Mouse (Mus musculus): ENCODE measurements at regions not wholly inside any gene's neighbourhood (a gene's known extent, or its start where the extent isn't known, plus 50 kb on each side); places are given as distances from the start of the nearest gene placed in this dataset.
"Not testable (repeated sequence)": the region's sequence is repeated elsewhere in the genome, so short reads cannot be mapped to it uniquely, and the experiment has no call there.

DNA sequence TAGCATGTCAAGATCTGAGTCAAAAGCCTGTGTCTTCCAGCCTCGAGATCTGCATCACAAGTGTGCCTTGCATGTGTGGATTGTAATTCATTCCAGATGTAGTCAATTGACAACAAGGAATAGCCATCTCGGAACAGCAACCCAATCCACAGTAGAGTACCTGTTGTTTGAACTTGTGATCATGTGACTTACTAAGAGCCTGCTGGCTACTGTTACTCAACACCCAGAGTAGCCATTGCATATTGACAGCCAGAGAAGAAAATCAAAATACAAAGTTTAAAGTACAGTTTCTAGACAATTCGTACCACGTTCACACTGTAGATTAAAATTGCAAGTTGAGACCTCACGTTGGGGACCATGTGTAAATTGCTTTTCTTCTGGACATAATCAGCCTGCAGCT is 83.1 kb upstream of the Enpep start:
- ATAC-seq (ENCODE audit: insufficient number of reproducible peaks, low FRiP score, low TSS enrichment, low read depth): no peak
- Histone ChIP-seq H3K4me2 (replicated peaks) (no peak overlapping the region), H3K4me1 (peaks cover 5% of the 10 kb centered on the region; the same call in 1 of the 2 replicates), H3K4me3 (replicated peaks) (no peak overlapping the region), H3K27ac (replicated peaks) (no peak overlapping the region), H3K36me3 (no peaks in the 10 kb centered on the region), H3K9ac (no peak overlapping the region), H3K27me3 (no peaks in the 10 kb centered on the region), H3K9me3 (replicated peaks) (no peaks in the 10 kb centered on the region)
- 59% methylated on average over 5 of the region's 5 CpGs for WGBS

DNA sequence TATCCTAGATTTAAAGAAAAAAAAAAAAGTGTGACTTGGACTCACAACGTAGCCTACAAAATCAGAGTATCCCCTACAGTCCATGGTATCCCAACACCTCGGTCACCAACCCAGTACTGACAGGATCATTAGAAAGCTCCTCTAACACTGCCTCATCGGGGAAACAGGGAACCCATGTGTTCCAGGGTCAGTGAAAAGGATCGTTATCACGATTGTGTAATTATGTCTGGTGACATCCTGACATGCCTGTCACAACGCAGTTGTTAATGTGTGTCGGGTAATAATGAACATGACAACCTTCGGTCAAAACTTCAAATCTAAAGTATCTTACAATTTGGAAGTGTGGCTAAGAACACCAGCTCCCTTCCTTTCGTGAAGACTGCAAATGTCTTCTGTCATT is 83.8 kb upstream of the Enpep start:
- Histone ChIP-seq H3K27ac (replicated peaks) (no peak overlapping the region), H3K27me3 (no peaks in the 10 kb centered on the region), H3K4me2 (replicated peaks) (no peak overlapping the region), H3K9me3 (replicated peaks) (no peaks in the 10 kb centered on the region), H3K4me1 (peaks cover 5% of the 10 kb centered on the region; the same call in 1 of the 2 replicates), H3K4me3 (replicated peaks) (no peak overlapping the region), H3K9ac (no peak overlapping the region), H3K36me3 (no peaks in the 10 kb centered on the region)
- 85% methylated on average over 9 of the region's 9 CpGs for WGBS
- ATAC-seq (ENCODE audit: insufficient number of reproducible peaks, low FRiP score, low TSS enrichment, low read depth): no peak

DNA sequence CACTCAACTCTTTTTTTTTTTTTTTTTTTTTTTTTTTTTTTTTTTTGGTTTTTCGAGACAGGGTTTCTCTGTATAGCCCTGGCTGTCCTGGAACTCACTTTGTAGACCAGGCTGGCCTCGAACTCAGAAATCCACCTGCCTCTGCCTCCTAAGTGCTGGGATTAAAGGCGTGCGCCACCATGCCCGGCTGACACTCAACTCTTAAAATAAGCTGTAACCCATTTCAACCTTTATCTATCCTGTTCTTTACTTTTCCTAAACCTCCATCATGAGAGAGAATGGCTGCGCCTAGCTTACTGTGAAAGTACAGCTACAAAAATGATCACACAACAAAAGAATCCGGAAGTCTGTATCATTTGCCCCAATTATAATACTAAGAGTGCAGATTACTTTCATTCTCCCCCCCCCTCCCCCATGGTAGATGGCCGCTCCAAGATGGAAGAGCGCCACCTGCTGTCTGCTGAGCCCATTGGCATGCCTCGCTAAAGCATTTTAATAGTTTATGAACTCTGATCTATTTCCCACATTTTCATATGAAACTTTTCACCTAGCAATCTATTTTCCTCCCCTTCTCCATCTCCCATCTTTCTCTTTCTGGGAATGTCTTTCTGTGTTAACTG is 89.2 kb upstream of the Enpep start:
- not testable (repeated sequence) for H3K4me3 ChIP-seq (replicated peaks); H3K9ac ChIP-seq; H3K27me3 ChIP-seq; H3K4me2 ChIP-seq (replicated peaks); H3K4me1 ChIP-seq; ATAC-seq (ENCODE audit: insufficient number of reproducible peaks, low FRiP score, low TSS enrichment, low read depth); H3K36me3 ChIP-seq; H3K27ac ChIP-seq (replicated peaks); H3K9me3 ChIP-seq (replicated peaks)
- 54% methylated on average over 9 of the region's 10 CpGs for WGBS

DNA sequence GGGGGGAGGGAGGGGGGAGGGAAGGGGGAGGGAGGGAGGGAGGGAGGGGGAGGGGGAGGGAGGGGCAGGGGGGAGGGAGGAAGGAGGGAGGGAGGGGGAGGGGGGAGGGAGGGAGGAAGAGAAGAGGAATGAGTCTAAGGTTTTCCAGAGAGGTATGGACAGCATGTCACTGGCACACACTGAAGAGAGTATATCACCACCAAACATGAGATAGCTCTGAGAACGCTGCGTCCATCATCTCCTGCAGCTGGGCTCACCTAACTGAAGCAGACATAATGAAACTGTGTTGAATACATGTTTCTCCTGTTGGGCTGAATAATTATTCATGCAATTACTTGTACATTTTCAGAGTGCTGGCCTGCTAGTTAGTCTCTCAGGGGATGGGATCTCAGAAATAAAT is 96.2 kb upstream of the Enpep start:
- ATAC-seq (ENCODE audit: insufficient number of reproducible peaks, low FRiP score, low TSS enrichment, low read depth): no peak
- Histone ChIP-seq H3K9me3 (replicated peaks) (no peaks in the 10 kb centered on the region), H3K4me1 (no peaks in the 10 kb centered on the region), H3K36me3 (no peaks in the 10 kb centered on the region), H3K4me2 (replicated peaks) (no peak overlapping the region), H3K9ac (no peak overlapping the region), H3K27me3 (no peaks in the 10 kb centered on the region), H3K4me3 (replicated peaks) (no peak overlapping the region), H3K27ac (replicated peaks) (no peak overlapping the region)
- 88% methylated on average over 2 of the region's 2 CpGs for WGBS

DNA sequence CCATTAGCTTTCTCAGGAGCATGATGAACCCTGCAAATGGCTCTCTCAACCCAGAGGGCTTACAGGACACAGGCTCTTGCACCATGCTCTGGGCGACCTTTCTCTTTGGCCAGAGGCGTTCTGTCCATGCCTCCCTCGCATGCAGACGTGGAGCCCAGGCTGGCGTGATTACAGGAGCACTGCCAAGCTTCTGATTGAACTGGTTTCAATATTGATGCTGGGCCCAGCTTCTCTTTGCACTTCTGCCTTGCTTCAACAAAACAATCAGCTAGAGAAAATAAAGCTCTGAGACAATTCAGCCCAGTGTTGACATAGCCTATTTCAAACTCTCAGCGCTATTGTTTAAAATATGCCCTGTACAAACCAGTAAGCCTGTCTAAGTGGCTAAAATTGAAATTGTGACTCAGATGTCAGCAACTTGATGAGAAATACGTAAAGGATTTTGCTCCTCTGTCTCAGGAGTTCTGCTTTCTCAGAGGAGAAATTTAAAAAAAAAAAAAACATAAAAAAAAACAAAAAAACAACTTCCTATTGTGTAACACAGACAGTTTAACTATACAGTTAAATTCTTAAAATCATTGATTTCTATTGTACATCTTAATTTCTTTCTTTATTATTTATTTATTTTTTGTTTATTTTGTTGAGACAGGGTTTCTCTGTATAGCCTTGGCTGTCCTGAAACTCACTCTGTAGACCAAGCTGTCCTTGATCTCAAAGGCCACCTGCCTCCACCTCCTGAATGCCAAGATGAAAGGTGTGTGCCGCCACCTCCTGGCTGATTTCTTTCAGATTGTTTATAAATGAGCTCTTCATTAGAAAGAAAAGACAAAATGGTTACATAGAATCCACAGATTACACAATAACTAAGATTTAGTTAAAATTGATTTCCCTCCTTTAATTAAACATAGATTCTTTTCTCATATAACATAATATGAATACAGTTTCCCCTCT is 96.9 kb upstream of the Enpep start:
- no peak overlapping the region for H3K9ac ChIP-seq
- H3K4me3 ChIP-seq (replicated peaks): no peak overlapping the region
- no peak for ATAC-seq (ENCODE audit: insufficient number of reproducible peaks, low FRiP score, low TSS enrichment, low read depth)
- H3K36me3 ChIP-seq: no peaks in the 10 kb centered on the region
- H3K9me3 ChIP-seq (replicated peaks): no peaks in the 10 kb centered on the region
- no peak overlapping the region for H3K27ac ChIP-seq (replicated peaks)
- H3K4me2 ChIP-seq (replicated peaks): no peak overlapping the region
- WGBS: 53% methylated on average over 8 of the region's 8 CpGs
- no peaks in the 10 kb centered on the region for H3K27me3 ChIP-seq
- no peaks in the 10 kb centered on the region for H3K4me1 ChIP-seq

DNA sequence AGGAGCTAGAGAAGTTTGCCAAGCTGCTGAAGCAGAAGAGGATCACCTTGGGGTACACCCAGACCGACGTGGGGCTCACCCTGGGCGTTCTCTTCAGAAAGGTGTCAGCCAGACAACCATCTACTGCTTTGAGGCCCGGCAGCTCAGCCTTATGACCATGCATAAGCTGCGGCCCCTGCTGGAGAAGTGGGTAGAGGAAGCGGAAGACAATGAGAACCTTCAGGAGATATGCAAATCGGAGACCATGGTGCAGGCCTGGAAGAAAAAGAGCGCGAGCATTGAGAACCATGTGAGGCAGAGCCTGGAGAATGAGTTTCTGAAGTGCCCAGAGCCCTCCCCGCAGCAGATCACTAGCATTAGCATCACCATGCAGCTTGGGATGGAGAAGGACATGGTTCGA is 98.1 kb upstream of the Elovl6 start:
- WGBS: 66% methylated on average over 11 of the region's 11 CpGs
- H3K9ac ChIP-seq: no peak overlapping the region
- no peak overlapping the region for H3K4me2 ChIP-seq (replicated peaks)
- no peaks in the 10 kb centered on the region for H3K4me1 ChIP-seq
- no peak overlapping the region for H3K4me3 ChIP-seq (replicated peaks)
- H3K27me3 ChIP-seq: no peaks in the 10 kb centered on the region
- H3K27ac ChIP-seq (replicated peaks): no peak overlapping the region
- H3K9me3 ChIP-seq (replicated peaks): no peaks in the 10 kb centered on the region
- H3K36me3 ChIP-seq: no peaks in the 10 kb centered on the region
- no peak for ATAC-seq (ENCODE audit: insufficient number of reproducible peaks, low FRiP score, low TSS enrichment, low read depth)

DNA sequence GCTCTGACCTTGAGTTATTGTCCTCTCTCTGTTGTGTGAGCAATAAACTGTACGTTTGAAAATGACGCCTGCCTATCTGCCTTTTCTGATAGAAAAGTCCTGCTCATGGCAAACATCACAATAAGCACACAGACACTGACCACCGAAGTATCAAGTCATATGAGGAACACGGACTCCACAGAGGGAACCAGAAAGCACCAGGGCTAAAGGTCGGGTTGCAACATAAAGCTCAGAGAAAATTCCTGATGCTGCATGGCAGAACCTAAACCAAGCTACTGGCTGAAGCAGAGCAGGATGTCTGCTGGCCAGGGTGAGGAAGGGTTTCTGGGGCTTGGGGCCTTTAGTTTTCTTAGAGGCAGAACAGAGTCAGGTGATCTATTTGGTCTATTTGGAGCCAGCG is 94.5 kb upstream of the Elovl6 start:
- Histone ChIP-seq H3K4me1 (no peaks in the 10 kb centered on the region), H3K27me3 (no peaks in the 10 kb centered on the region), H3K36me3 (no peaks in the 10 kb centered on the region), H3K27ac (replicated peaks) (no peak overlapping the region), H3K4me2 (replicated peaks) (no peak overlapping the region), H3K4me3 (replicated peaks) (no peak overlapping the region), H3K9ac (no peak overlapping the region), H3K9me3 (replicated peaks) (no peaks in the 10 kb centered on the region)
- 89% methylated on average over 6 of the region's 6 CpGs for WGBS
- no peak for ATAC-seq (ENCODE audit: insufficient number of reproducible peaks, low FRiP score, low TSS enrichment, low read depth)

DNA sequence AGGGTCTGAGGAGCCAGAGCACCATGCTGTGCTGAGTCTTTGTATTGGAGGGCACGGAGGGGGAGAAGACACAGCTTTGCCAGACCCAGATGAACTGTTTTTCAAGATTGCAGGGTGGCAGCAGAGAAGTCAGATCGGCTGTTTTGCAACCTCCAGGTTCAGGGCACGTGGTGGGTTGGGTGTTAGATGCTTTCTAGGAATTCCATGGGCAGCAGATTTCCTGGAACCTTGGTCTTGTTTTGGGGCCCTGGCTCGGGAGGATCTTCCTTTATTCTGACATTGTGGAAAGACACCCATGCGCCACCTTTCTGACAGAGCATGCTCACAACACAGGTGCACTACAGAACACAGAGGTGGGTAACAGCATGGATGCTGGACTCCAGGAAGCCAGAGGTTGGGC is 89.4 kb upstream of the Elovl6 start:
- Histone ChIP-seq H3K4me1 (no peaks in the 10 kb centered on the region), H3K9ac (no peak overlapping the region), H3K4me2 (replicated peaks) (no peak overlapping the region), H3K36me3 (no peaks in the 10 kb centered on the region), H3K27ac (replicated peaks) (no peak overlapping the region), H3K27me3 (no peaks in the 10 kb centered on the region), H3K9me3 (replicated peaks) (no peaks in the 10 kb centered on the region), H3K4me3 (replicated peaks) (no peak overlapping the region)
- no peak for ATAC-seq (ENCODE audit: insufficient number of reproducible peaks, low FRiP score, low TSS enrichment, low read depth)
- WGBS: 65% methylated on average over 5 of the region's 5 CpGs

DNA sequence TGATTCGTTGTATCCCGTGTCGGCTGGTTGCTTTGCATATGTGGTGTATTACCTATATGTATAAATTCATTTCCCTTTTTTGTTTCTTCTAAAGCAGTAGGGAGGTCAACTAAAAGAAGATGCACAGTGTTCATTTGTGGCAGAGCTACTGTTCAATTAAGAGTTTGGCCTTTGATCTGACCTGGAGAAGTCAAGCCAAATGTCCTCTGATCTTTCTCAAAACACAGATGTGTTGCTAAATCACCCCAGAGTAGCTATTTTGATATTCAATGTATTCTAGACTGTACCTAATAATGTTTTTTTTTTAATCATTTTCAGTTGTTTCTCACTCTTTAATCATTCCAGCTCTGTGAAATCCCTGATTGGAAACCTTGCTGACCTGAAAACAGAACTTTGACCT is 87.9 kb upstream of the Elovl6 start:
- WGBS: 81% methylated on average over 3 of the region's 3 CpGs
- H3K9ac ChIP-seq: no peak overlapping the region
- ATAC-seq (ENCODE audit: insufficient number of reproducible peaks, low FRiP score, low TSS enrichment, low read depth): no peak
- H3K27ac ChIP-seq (replicated peaks): no peak overlapping the region
- no peak overlapping the region for H3K4me3 ChIP-seq (replicated peaks)
- no peaks in the 10 kb centered on the region for H3K36me3 ChIP-seq
- H3K27me3 ChIP-seq: no peaks in the 10 kb centered on the region
- no peak overlapping the region for H3K4me2 ChIP-seq (replicated peaks)
- H3K9me3 ChIP-seq (replicated peaks): no peaks in the 10 kb centered on the region
- H3K4me1 ChIP-seq: no peaks in the 10 kb centered on the region

DNA sequence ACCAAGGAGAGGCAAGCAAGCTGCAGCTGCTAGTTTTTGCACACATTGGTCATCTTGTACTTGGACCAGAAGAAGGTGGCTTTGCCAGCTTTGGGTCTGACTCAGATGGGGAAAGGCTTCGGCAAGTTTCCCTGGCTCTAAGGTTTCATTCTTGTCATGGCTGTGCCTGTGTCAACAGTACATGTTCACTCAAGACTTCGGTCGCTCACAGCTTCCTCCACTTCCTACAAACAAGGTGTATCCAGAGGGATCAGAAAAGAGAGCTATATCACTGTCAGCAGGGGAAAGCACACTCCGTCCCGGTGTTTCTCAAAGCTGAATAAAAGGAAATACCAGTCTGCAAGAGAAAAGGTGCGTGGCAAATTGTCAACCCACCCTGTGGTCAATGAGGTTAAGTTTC is 86.2 kb upstream of the Elovl6 start:
- Histone ChIP-seq H3K27ac (replicated peaks) (no peak overlapping the region), H3K4me3 (replicated peaks) (no peak overlapping the region), H3K36me3 (no peaks in the 10 kb centered on the region), H3K27me3 (no peaks in the 10 kb centered on the region), H3K4me1 (no peaks in the 10 kb centered on the region), H3K4me2 (replicated peaks) (no peak overlapping the region), H3K9ac (no peak overlapping the region), H3K9me3 (replicated peaks) (no peaks in the 10 kb centered on the region)
- WGBS: 87% methylated on average over 6 of the region's 6 CpGs
- no peak for ATAC-seq (ENCODE audit: insufficient number of reproducible peaks, low FRiP score, low TSS enrichment, low read depth)

DNA sequence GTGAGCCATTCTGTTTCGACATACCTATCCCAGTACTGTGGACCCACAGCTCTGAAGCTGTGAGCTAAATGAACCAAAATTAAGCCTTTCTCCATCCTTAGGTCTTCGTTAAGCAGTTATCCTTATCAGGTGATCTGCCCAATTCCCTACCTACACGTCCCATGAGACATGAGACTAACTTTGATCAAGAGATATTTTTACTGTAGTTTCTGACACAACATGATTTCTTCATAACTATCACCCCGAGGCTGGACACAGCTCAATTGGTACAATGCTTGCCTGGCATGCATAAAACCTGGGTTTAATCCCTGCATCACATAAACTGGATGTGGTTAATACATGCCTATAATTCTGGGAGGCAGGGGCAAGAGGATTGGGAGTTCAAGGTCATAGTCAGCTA is 82.2 kb upstream of the Elovl6 start:
- Histone ChIP-seq H3K36me3 (no peaks in the 10 kb centered on the region), H3K27ac (replicated peaks) (no peak overlapping the region), H3K9ac (no peak overlapping the region), H3K9me3 (replicated peaks) (no peaks in the 10 kb centered on the region), H3K4me3 (replicated peaks) (no peak overlapping the region), H3K4me2 (replicated peaks) (no peak overlapping the region), H3K27me3 (no peaks in the 10 kb centered on the region), H3K4me1 (no peaks in the 10 kb centered on the region)
- WGBS: 68% methylated on average over 4 of the region's 4 CpGs
- no peak for ATAC-seq (ENCODE audit: insufficient number of reproducible peaks, low FRiP score, low TSS enrichment, low read depth)

DNA sequence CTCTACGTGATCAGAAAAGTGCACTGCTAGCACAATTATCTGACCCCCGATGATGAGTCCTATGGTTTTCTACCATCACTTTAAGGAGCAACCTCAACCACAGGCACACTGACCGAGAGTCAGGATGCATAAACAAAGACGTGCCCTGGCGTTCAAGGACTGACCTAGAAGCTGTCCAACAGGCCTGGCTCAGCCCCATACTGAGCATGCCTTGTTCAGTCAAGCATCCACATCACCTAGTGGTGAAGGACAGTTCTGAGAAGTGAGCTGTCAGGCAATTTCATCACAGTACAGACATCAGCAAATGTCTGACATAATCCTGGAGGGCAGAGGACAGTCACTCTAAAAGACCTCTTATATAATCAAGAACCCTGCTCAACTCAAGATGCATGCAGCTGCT is 81.5 kb upstream of the Elovl6 start:
- Histone ChIP-seq H3K4me1 (no peaks in the 10 kb centered on the region), H3K9me3 (replicated peaks) (no peaks in the 10 kb centered on the region), H3K4me3 (replicated peaks) (no peak overlapping the region), H3K4me2 (replicated peaks) (no peak overlapping the region), H3K27ac (replicated peaks) (no peak overlapping the region), H3K9ac (no peak overlapping the region), H3K36me3 (no peaks in the 10 kb centered on the region), H3K27me3 (no peaks in the 10 kb centered on the region)
- 78% methylated on average over 5 of the region's 5 CpGs for WGBS
- ATAC-seq (ENCODE audit: insufficient number of reproducible peaks, low FRiP score, low TSS enrichment, low read depth): no peak
